Mouse (Mus musculus) bone marrow macrophage, adult 2 months (primary cell): Measurements from ENCODE around the gene BC049715. TPM values are rescaled to one million over a fixed set of nuclear protein-coding genes. Genes with fewer than 3 reads are reported as not detected.
A peak's percentile ranks its signal among the peaks of the same experiment; 100 is the strongest.

Experiments
- H3K27ac ChIP-seq: 2 replicates; pipeline ENCODE4 v1.5.1; 2012; ENCODE audit warnings: low read depth, low read length; ENCODE audit not compliant: insufficient read depth
- H3K4me1 ChIP-seq: 2 replicates; pipeline ENCODE4 v1.6.1; 2012; ENCODE audit warnings: low read length; ENCODE audit not compliant: control insufficient read depth, insufficient read depth
- H3K4me3 ChIP-seq: 2 replicates; pipeline ENCODE4 v1.5.1; 2012; ENCODE audit warnings: mild to moderate bottlenecking, low read length, moderate library complexity; ENCODE audit not compliant: insufficient read depth
- CTCF ChIP-seq: IDR thresholded peaks from 2 replicates; pipeline ENCODE4 v1.5.1; 2012; ENCODE audit warnings: low read depth, mild to moderate bottlenecking, low read length, moderate library complexity
- POLR2A ChIP-seq: IDR thresholded peaks from 2 replicates; pipeline ENCODE4 v1.6.1; 2012; ENCODE audit warnings: mild to moderate bottlenecking, low read depth, low read length, borderline replicate concordance
- polyA plus RNA-seq: library from polyadenylated mRNA; stranded (reverse); fragments of >200 nt; gene quantifications from 2 replicates; pipeline ENCODE4 v1.2.4, GENCODE M21; 2012; ENCODE audit not compliant: missing spikeins, insufficient read depth, insufficient read length

The BC049715 gene
- polyA plus RNA-seq, 1 experiment = 5.1 TPM

- Histone ChIP-seq H3K4me3 (peak within 1 kb of the TSS; percentile 84), H3K27ac (peak within 1 kb of the TSS; percentile 74), H3K4me1 (peaks cover 22% of the 10 kb centered on the region)
- TF ChIP-seq CTCF (no peak), POLR2A (no peak)
Observed at GRCm38 (mm10) chr6:136827881-136828561, 595 bp downstream of the BC049715 start, which contains the start of gene Wbp11. TSS of gene Wbp11 (minus strand) at chr6:136828233.

- no peak for TF ChIP-seq CTCF
- TF ChIP-seq POLR2A = no peak
- H3K27ac ChIP-seq = peak overlapping the region; percentile 15
Observed at GRCm38 (mm10) chr6:136828681-136829080, 1.3 kb downstream of the BC049715 start.

GRCm38 (mm10) chr6:136831712-136832111, 4.3 kb downstream of the BC049715 start:
- Histone ChIP-seq H3K4me1 (peaks cover 30% of the 10 kb centered on the region), H3K4me3 (peak overlapping the region; percentile 66), H3K27ac (peak overlapping the region; percentile 78)
- TF ChIP-seq POLR2A = no peak

More at GRCm38 (mm10) chr6:136828681-136829080, 1.3 kb downstream of the BC049715 start:
- peaks cover 23% of the 10 kb centered on the region for H3K4me1 ChIP-seq
- H3K4me3 ChIP-seq = peak overlapping the region; percentile 58

DNA sequence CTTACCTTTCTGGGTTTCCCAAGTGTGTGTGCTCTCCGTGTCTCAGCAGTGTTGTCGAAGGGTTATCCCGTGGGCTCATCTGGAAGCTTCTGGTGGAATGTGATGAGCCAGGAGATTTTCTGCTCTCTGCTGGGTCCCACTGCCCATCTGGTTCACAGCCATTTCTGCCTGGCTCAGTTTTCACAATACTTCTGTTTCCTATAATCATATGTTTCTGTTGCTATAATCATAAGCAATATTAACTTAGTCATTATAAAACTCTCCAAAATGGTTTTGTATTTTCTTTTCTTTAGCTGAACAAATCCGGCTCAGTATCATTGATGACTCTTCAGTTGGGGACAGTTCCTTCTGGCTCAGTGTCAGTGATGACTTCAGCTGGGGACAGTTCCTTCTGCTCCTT, 7.9 kb downstream of the BC049715 start, which contains the start of gene Smco3:
Smco3 (minus strand) TSS at position 101 of the 400 bp plus-strand sequence.
- Histone ChIP-seq H3K27ac (no peak within 1 kb of the TSS), H3K4me1 (peaks cover 25% of the 10 kb centered on the region), H3K4me3 (no peak within 1 kb of the TSS)
- TF ChIP-seq POLR2A (no peak), CTCF (no peak)

DNA sequence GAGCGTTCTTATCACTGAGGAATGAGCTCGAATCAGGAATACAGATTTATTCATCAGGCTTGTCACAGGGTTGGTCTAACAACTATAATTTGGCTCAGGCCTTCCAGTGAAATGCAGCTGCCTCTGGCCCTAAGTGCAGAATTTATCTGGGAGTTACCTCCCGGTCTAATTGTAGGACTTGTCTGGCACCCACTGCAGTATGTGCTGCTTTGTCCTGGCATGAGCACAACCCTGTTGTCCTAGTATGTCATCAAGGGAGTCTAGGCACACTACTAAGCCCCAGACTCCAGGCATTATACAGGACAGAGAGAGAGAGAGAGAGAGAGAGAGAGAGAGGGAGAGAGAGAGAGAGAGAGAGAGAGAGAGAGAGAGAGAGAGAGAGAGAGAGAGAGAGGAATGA, 9.9 kb downstream of the BC049715 start:
- H3K27ac ChIP-seq = no peak overlapping the region
- H3K4me1 ChIP-seq = peaks cover 18% of the 10 kb centered on the region
- no peak overlapping the region for H3K4me3 ChIP-seq
- no peak for TF ChIP-seq CTCF
- no peak for TF ChIP-seq POLR2A

DNA sequence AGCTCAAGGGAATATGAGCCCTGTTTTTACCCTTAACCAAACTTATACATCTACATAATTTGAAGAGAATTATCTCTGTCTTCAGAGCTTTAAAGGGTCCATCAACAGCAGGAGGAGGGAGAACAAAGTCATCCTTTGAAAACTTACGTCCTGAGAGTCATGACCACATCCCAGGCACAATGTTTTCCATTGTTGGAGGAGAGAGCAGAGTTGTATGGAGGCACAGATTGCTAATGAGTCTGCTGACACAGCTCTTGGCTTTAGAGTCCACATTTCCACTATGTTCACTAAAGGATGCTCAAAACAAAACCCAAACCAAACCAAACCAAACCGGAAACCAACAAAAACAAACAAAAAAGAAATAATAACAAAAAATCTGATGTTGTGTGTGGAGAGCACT, 17.5 kb downstream of the BC049715 start:
- H3K4me1 ChIP-seq = no peaks in the 10 kb centered on the region
- no peak for TF ChIP-seq POLR2A
- no peak for TF ChIP-seq CTCF

DNA sequence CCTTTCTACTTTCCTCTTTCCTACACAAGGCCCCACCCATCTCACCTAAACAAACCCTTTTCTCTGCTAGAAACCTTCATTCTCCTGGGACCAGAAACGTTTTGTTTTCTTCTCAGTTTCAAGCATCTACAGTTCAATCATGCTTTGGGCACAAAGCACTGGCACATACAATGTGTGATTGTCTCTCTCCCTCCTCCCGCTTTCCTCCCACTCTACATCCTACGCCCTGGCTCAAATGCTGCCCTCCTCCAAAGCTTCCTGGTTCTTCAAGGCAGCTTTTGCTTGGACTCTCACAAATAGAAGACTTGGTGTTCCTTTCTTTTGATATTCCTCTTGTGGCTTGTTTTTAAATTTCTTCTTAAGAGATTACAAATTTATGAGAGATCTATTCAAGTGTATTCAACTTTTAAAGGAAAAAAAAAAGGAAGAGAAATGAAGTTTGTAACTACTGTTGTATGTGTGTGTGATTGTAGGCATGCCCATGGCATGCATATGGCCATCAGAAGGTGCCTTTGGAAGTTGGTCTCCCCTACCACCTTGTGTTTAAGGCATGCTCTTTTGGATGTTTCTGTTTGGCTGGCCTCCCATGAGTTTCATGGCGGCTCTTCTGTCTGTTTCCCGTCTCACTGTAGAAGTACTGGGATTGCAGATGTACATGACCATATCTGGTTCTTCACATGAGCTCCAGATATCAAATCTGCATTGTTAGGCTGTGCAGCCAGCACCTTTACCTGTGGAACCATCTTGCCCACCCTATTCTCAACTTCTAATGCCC, 18.5 kb downstream of the BC049715 start:
- Histone ChIP-seq H3K4me3 (no peak overlapping the region), H3K27ac (no peak overlapping the region), H3K4me1 (no peaks in the 10 kb centered on the region)
- TF ChIP-seq CTCF = no peak
- no peak for TF ChIP-seq POLR2A

More for the DNA sequence above, 17.5 kb downstream of the BC049715 start:
- Histone ChIP-seq H3K4me3 (no peak overlapping the region), H3K27ac (no peak overlapping the region)

DNA sequence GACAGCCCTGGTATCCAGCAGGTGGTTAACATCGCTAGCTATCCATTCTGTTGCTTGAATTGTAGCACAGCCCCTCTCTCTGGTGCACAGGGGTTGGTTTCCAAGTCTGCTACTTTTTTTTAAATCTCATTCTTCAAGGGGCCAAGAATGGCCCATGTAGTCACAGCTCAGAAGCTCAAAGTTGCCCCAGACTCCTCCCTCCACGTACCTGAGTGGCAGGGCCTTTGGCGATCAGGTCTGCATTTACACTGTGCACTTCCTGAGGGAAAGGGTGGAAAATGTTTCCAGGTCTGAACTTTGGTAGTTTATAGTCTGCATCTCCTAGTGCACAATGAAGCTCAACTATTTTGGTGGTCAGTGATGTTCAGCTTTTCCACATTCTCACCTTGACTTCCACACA, 19.8 kb downstream of the BC049715 start:
- H3K4me1 ChIP-seq = no peaks in the 10 kb centered on the region
- H3K27ac ChIP-seq = no peak overlapping the region
- H3K4me3 ChIP-seq = no peak overlapping the region
- TF ChIP-seq CTCF (no peak), POLR2A (no peak)

- H3K27ac ChIP-seq = no peak overlapping the region
- H3K4me3 ChIP-seq = no peak overlapping the region
- TF ChIP-seq POLR2A (no peak), CTCF (peak; percentile 90)
- no peaks in the 10 kb centered on the region for H3K4me1 ChIP-seq
Observed at GRCm38 (mm10) chr6:136847790-136848189, 20.4 kb downstream of the BC049715 start.

DNA sequence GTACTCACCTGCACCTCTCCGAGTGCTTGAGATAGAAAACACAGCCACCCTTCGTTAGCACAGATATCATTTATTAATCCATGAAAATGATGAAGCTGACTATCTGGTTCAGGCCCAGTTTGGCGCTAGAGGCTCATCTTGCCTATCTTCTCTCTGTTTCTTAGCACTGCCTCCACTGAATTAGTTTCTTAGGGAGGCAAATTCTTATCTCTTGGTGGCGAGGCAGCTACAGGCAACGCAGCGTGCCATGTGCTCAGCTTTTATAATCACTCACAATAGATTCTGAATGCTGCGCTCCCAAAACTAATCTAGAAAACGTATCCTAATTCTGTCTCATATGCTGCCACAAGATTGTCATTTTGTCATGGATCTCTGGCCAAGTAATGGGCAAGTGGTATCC, 21.0 kb downstream of the BC049715 start:
- Histone ChIP-seq H3K4me1 (no peaks in the 10 kb centered on the region), H3K27ac (no peak overlapping the region), H3K4me3 (no peak overlapping the region)
- no peak for TF ChIP-seq CTCF
